Mouse (Mus musculus) liver, adult 2 months (tissue): ENCODE data around the gene Syn3. TPM values are rescaled to one million over a fixed set of nuclear protein-coding genes. Genes with fewer than 3 reads are reported as not detected.

Source experiments
- DNase-seq: peaks from one replicate; pipeline ENCODE4 v3.0.0-alpha.2; 2011; ENCODE audit warnings: low read depth, low spot score; ENCODE audit errors: extremely low read depth
- H3K27ac ChIP-seq: fragments of 200-500 bp; replicated peaks from 2 replicates; pipeline ENCODE4 v1.5.1; 2012; ENCODE audit warnings: low read depth, mild to moderate bottlenecking, control low read depth, inconsistent platforms, low read length; ENCODE audit not compliant: insufficient read depth
- H3K27me3 ChIP-seq: fragments of 200-500 bp; 2 replicates; pipeline ENCODE4 v1.6.1; 2012; ENCODE audit warnings: mild to moderate bottlenecking, moderate library complexity, low read length, inconsistent platforms; ENCODE audit not compliant: control insufficient read depth, insufficient read depth
- H3K36me3 ChIP-seq: fragments of 200-500 bp; 2 replicates; pipeline ENCODE4 v1.6.1; 2012; ENCODE audit warnings: low read length, inconsistent platforms; ENCODE audit not compliant: control insufficient read depth, insufficient read depth
- H3K4me1 ChIP-seq: fragments of 200-500 bp; 2 replicates; pipeline ENCODE4 v1.6.1; 2011; ENCODE audit warnings: low read length; ENCODE audit not compliant: control insufficient read depth, insufficient read depth
- H3K4me3 ChIP-seq: fragments of 200-500 bp; 2 replicates; pipeline ENCODE4 v1.5.1; 2011; ENCODE audit warnings: low read depth, mild to moderate bottlenecking, control low read depth, low read length, moderate library complexity; ENCODE audit not compliant: insufficient read depth
- H3K79me2 ChIP-seq: fragments of 200-500 bp; 2 replicates; pipeline ENCODE4 v1.6.1; 2012; ENCODE audit warnings: inconsistent platforms, mild to moderate bottlenecking, low read length, moderate library complexity; ENCODE audit not compliant: control insufficient read depth, insufficient read depth
- H3K9ac ChIP-seq: fragments of 200-500 bp; 2 replicates; pipeline ENCODE4 v1.6.1; 2012; ENCODE audit warnings: low read depth, mild to moderate bottlenecking, control low read depth, inconsistent platforms, low read length
- CTCF ChIP-seq: fragments of 200-500 bp; IDR thresholded peaks from 2 replicates; pipeline ENCODE4 v1.5.1; 2011; ENCODE audit warnings: low read depth, low read length, control low read depth
- POLR2A ChIP-seq: fragments of 200-500 bp; IDR thresholded peaks from 2 replicates; pipeline ENCODE4 v1.6.1; 2011; ENCODE audit warnings: low read length, control low read depth; ENCODE audit not compliant: insufficient read depth; ENCODE audit errors: extremely low read depth
- WGBS: fragments of 180-500 bp; shearing (Covaris S2); methylation state at CpG from one replicate; pipeline ENCODE4 v1.1.7; 2018; 5-methylcytosine and 5-hydroxymethylcytosine counted together
- polyA plus RNA-seq: library from polyadenylated mRNA; depleted of rRNA; stranded (reverse); fragments of >200 nt; gene quantifications from 2 replicates; pipeline ENCODE4 v1.2.3, GENCODE M21; 2012
- total RNA-seq: library from RNA; depleted of rRNA; stranded (reverse); fragments of >200 nt; gene quantifications from 2 replicates; pipeline ENCODE4 v1.2.3, GENCODE M21; 2014

Gene Syn3
- total and polyA plus RNA-seq, 2 experiments: 0.81 to 0.83 TPM

DNA sequence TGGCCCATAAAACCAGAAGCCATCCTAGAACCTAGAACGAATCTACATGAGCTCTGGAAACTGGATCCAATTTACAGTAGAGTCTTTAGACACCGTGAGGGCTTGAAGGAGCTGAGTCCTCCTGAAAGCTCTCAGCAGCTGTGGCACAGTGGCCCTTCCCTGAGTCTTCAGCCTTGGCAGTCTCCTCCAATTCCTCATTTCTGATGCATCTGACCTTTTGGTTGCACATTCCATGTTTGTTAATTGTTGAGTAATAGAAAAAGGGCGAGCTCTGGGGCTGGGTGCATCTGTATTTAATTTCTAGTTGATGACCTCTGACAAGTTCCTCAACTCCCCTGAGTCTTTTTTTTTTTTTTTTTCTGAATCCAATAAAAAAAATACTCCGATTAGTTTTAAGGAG lies 170.6 kb downstream of the Syn3 start:
- no peak overlapping the region for H3K27ac ChIP-seq

DNA sequence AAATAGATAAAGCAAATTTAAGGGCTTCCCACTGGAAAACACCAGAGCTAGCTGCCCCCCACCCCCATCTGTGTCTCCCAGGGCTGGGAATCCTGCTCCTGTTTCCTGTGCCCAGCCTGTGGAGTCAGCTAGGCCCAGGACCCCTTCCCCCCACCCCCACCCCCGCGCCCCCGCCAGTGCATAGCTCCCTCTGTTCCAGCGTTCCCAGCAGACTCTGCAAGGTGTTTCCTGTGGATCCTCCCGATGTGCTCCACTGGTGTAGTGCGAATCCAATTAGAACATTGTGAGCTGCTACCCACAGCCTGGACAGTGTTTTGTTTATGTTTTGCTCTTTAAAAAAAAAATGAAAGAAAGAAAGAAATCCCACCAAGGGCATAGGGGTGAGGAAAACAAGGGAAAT lies 173.4 kb downstream of the Syn3 start:
- no peak for DNase-seq
- Histone ChIP-seq H3K4me3 (no peak overlapping the region), H3K36me3 (no peaks in the 10 kb centered on the region), H3K27me3 (no peaks in the 10 kb centered on the region), H3K4me1 (no peaks in the 10 kb centered on the region; the same call in 1 of the 2 replicates), H3K9ac (no peak overlapping the region), H3K27ac (no peak overlapping the region), H3K79me2 (no peaks in the 10 kb centered on the region)
- 61% methylated on average over 6 of the region's 6 CpGs for whole genome bisulfite sequencing
- TF ChIP-seq POLR2A (no peak), CTCF (no peak)

More for the DNA sequence above, 170.6 kb downstream of the Syn3 start:
- Histone ChIP-seq H3K36me3 (no peaks in the 10 kb centered on the region), H3K4me3 (no peak overlapping the region), H3K9ac (no peak overlapping the region), H3K27me3 (no peaks in the 10 kb centered on the region), H3K4me1 (no peaks in the 10 kb centered on the region; the same call in 1 of the 2 replicates), H3K79me2 (no peaks in the 10 kb centered on the region)
- TF ChIP-seq POLR2A: no peak
- no peak for TF ChIP-seq CTCF
- no peak for DNase-seq
- 79% methylated on average over 4 of the region's 4 CpGs for WGBS

DNA sequence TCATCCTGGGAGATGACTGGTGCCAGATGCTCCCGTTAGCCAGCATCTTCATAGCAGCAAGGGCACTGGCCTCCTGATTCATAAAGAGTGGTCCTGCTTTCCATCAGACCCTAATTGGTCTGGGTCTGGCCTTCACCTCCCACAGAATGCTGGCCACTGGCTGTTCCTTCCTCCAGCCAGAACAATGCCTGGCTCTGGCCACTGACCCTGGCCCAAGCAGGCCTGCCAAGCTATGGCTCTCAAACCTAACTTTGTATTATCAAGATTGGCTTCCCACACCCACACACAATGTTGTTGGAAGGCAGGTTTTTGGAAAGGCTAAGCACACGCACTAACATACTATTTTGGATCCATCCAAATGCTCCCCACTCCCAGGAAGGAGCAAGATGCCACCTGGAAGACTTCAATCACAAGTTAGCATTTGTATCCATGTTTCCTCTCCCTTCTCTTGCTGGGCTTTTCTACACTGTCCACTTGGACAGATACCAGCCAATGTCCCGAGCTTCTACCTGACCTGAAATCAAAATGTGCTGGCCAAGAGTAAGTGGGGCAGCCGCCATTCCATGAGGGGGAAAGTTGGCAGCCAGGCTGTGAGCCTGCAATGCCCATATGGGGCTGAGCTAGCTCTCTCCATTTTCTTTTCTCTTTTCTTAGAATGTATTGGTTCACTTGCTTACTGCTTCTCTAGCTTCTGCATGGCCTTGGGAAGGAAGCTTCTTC lies 175.3 kb downstream of the Syn3 start:
- Histone ChIP-seq H3K9ac (no peak overlapping the region), H3K79me2 (no peaks in the 10 kb centered on the region), H3K4me1 (no peaks in the 10 kb centered on the region; the same call in 1 of the 2 replicates), H3K4me3 (no peak overlapping the region), H3K27me3 (no peaks in the 10 kb centered on the region), H3K27ac (no peak overlapping the region), H3K36me3 (no peaks in the 10 kb centered on the region)
- TF ChIP-seq CTCF (no peak), POLR2A (no peak)
- WGBS: 61% methylated on average over 4 of the region's 4 CpGs
- DNase-seq: no peak

DNA sequence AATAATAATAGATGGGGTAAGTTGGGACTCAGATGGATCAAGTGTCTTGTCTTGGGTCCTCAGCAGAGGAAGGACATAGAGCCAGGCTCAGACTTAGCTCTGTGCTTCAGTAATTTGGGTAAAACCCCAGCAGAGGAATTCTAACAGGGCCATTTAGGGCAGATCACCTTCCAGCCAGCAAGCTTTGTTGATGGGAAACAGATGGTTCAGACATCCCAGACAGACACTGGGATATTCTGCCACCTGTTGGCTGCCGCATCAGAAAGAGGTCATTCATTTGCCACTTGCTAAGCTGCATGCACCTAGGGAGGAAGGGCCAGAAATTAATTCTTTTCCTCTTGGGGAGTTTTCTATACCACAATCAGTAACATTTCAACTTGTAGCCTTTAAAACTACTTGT lies 176.7 kb downstream of the Syn3 start:
- Histone ChIP-seq H3K27me3 (no peaks in the 10 kb centered on the region), H3K27ac (no peak overlapping the region)
- WGBS: 91% methylated on average over 1 of the region's 1 CpGs

DNA sequence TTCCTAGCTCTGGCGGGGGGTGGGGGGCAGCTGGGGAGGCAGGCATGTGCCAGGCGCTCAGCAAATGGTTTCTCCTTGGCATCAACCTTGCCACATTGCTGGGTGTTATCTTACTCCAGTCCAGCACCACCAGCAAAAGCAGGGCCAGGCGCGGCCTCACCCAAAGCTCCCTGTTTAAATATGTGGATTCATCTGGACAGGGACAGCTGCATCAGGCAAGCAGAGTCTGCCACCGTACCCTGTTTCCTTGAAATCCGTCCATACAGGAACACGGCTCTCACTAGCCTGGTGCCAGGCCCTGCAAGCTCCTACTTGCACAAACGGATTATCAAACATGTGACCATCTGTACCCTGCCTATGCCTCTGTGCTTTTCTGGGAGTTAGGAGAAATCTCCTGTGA lies 177.5 kb downstream of the Syn3 start:
- Histone ChIP-seq H3K9ac (no peak overlapping the region), H3K27ac (no peak overlapping the region), H3K4me3 (no peak overlapping the region), H3K27me3 (no peaks in the 10 kb centered on the region), H3K4me1 (no peaks in the 10 kb centered on the region), H3K79me2 (no peaks in the 10 kb centered on the region), H3K36me3 (no peaks in the 10 kb centered on the region)
- no peak for DNase-seq
- TF ChIP-seq CTCF (no peak), POLR2A (no peak)
- WGBS: 87% methylated on average over 8 of the region's 8 CpGs

More for the DNA sequence above, 176.7 kb downstream of the Syn3 start:
- Histone ChIP-seq H3K4me1 (no peaks in the 10 kb centered on the region), H3K9ac (no peak overlapping the region), H3K36me3 (no peaks in the 10 kb centered on the region), H3K4me3 (no peak overlapping the region), H3K79me2 (no peaks in the 10 kb centered on the region)
- TF ChIP-seq CTCF (no peak), POLR2A (no peak)
- no peak for DNase-seq

DNA sequence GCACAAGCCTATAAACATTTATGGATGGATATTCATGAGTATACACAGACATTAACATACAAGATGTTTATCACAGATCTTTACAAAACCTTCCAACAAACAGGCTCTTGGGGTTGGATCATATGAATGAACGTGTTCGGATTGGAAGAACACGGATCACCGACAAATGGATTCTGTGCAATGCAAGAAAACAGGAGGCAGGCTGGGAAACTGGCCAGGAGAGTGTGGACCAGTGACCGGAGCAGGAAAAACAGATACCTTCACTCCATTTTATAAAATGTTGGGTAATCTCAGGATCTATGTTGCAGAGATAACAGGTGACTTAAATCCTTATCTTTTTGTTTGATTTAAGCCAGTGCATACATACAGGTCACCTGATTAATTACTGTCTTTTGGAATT lies 178.5 kb downstream of the Syn3 start:
- Histone ChIP-seq H3K4me3 (no peak overlapping the region), H3K4me1 (no peaks in the 10 kb centered on the region), H3K27me3 (no peaks in the 10 kb centered on the region), H3K36me3 (no peaks in the 10 kb centered on the region), H3K79me2 (no peaks in the 10 kb centered on the region), H3K27ac (no peak overlapping the region), H3K9ac (no peak overlapping the region)
- no peak for DNase-seq
- TF ChIP-seq POLR2A (no peak), CTCF (no peak)
- WGBS: 61% methylated on average over 5 of the region's 5 CpGs
